Mouse (Mus musculus) forebrain, embryonic 10.5 days (tissue): ENCODE measurements at regions not wholly inside any gene's neighbourhood (a gene's known extent, or its start where the extent isn't known, plus 50 kb on each side); places are given as distances from the start of the nearest gene placed in this dataset.

Experiments
- DNase-seq: peaks from one replicate; pipeline ENCODE4 v3.0.0-alpha.2; 2017; ENCODE audit warnings: low spot score; ENCODE audit errors: extremely low spot score
- H3K27ac ChIP-seq: fragments of 300-500 bp; sonication (generic); 2 replicates; pipeline ENCODE4 v1.5.1; 2016; ENCODE audit warnings: mild to moderate bottlenecking
- H3K27me3 ChIP-seq: fragments of 300-500 bp; sonication (generic); 2 replicates; pipeline ENCODE4 v1.6.1; 2016; ENCODE audit warnings: mild to moderate bottlenecking; ENCODE audit not compliant: poor library complexity, severe bottlenecking
- H3K36me3 ChIP-seq: fragments of 300-500 bp; sonication (generic); replicated peaks from 2 replicates; pipeline ENCODE4 v1.6.1; 2016; ENCODE audit warnings: mild to moderate bottlenecking, moderate library complexity
- H3K4me1 ChIP-seq: fragments of 300-500 bp; sonication (generic); 2 replicates; pipeline ENCODE4 v1.6.1; 2016
- H3K4me3 ChIP-seq: fragments of 300-500 bp; sonication (generic); 2 replicates; pipeline ENCODE4 v1.5.1; 2016; ENCODE audit warnings: mild to moderate bottlenecking, moderate library complexity
- H3K9me3 ChIP-seq: fragments of 300-500 bp; sonication (generic); 2 replicates; pipeline ENCODE4 v1.6.1; 2016; ENCODE audit warnings: mild to moderate bottlenecking, moderate library complexity
- WGBS: fragments of 180-500 bp; shearing (Covaris S2); methylation state at CpG from one replicate; pipeline ENCODE4 v1.1.7; 2016; 5-methylcytosine and 5-hydroxymethylcytosine counted together

- H3K9me3 ChIP-seq, result no peaks in the 10 kb centered on the region
- H3K4me1 ChIP-seq, result peaks cover 5% of the 10 kb centered on the region; the same call in 1 of the 2 replicates
- WGBS, result 78% methylated on average over 5 of the region's 5 CpGs
- H3K27ac ChIP-seq, result no peak overlapping the region
- no peaks in the 10 kb centered on the region for H3K36me3 ChIP-seq
- no peak for DNase-seq
- no peak overlapping the region for H3K4me3 ChIP-seq
- no peaks in the 10 kb centered on the region for H3K27me3 ChIP-seq
These were observed 52.0 kb upstream of the P3h2 start for GRCm38 (mm10) chr16:26157606-26158005.
